Mouse (Mus musculus) embryonic facial prominence, embryonic 11.5 days (tissue): ENCODE results near the gene Pmel. TPM values are rescaled to one million over a fixed set of nuclear protein-coding genes. Genes with fewer than 3 reads are reported as not detected.

Source experiments
- ATAC-seq: fragments of 200-750 bp; cut with Nextera tagmentation; replicated peaks from 2 replicates; pipeline ENCODE4 v1.8.0; 2017; ENCODE audit warnings: low read depth; ENCODE audit not compliant: insufficient number of reproducible peaks, low FRiP score, low TSS enrichment
- DNase-seq: peaks from one replicate; pipeline ENCODE4 v3.0.0-alpha.2; 2015; ENCODE audit warnings: low spot score
- H3K27ac ChIP-seq: fragments of 300-500 bp; sonication (generic); replicated peaks from 2 replicates; pipeline ENCODE4 v1.5.1; 2014; ENCODE audit warnings: mild to moderate bottlenecking, low read depth, low read length, control low read depth
- H3K27me3 ChIP-seq: fragments of 300-500 bp; sonication (generic); 2 replicates; pipeline ENCODE4 v1.6.1; 2014; ENCODE audit warnings: mild to moderate bottlenecking, low read length, moderate library complexity, mixed read lengths; ENCODE audit not compliant: control insufficient read depth, insufficient read depth
- H3K36me3 ChIP-seq: fragments of 300-500 bp; sonication (generic); replicated peaks from 2 replicates; pipeline ENCODE4 v1.6.1; 2014; ENCODE audit warnings: low read depth, mild to moderate bottlenecking, low read length, moderate library complexity, mixed read lengths; ENCODE audit not compliant: control insufficient read depth, insufficient read depth
- H3K4me1 ChIP-seq: fragments of 300-500 bp; sonication (generic); 2 replicates; pipeline ENCODE4 v1.6.1; 2014; ENCODE audit warnings: low read length, mixed read lengths; ENCODE audit not compliant: control insufficient read depth, insufficient read depth
- H3K4me2 ChIP-seq: fragments of 300-500 bp; sonication (generic); 2 replicates; pipeline ENCODE4 v1.6.1; 2014; ENCODE audit warnings: low read depth, mild to moderate bottlenecking, control low read depth, low read length, moderate library complexity
- H3K4me3 ChIP-seq: fragments of 300-500 bp; sonication (generic); 2 replicates; pipeline ENCODE4 v1.5.1; 2014; ENCODE audit warnings: low read depth, low read length, control low read depth
- H3K9ac ChIP-seq: fragments of 300-500 bp; sonication (generic); replicated peaks from 2 replicates; pipeline ENCODE4 v1.6.1; 2014; ENCODE audit warnings: mild to moderate bottlenecking, control low read depth, low read length
- H3K9me3 ChIP-seq: fragments of 300-500 bp; sonication (generic); replicated peaks from 2 replicates; pipeline ENCODE4 v1.6.1; 2016; ENCODE audit warnings: mild to moderate bottlenecking, low read length, inconsistent platforms, mixed read lengths; ENCODE audit not compliant: control insufficient read depth
- WGBS: fragments of 180-500 bp; shearing (Covaris S2); extraction: QIAGEN DNeasy Blood & Tissue Kit; methylation state at CpG from one replicate; pipeline ENCODE4 v1.1.7; 2014; 5-methylcytosine and 5-hydroxymethylcytosine counted together
- polyA plus RNA-seq: library from polyadenylated mRNA; unstranded; fragments of >200 nt; fragmentation: Nextera tagmentation; extraction: Ambion mirVana; gene quantifications from 2 replicates; pipeline ENCODE4 v1.2.1, GENCODE M21; 2014

Pmel gene
- polyA plus RNA-seq, 1 experiment from 2014 or later = 28.7 TPM

DNA sequence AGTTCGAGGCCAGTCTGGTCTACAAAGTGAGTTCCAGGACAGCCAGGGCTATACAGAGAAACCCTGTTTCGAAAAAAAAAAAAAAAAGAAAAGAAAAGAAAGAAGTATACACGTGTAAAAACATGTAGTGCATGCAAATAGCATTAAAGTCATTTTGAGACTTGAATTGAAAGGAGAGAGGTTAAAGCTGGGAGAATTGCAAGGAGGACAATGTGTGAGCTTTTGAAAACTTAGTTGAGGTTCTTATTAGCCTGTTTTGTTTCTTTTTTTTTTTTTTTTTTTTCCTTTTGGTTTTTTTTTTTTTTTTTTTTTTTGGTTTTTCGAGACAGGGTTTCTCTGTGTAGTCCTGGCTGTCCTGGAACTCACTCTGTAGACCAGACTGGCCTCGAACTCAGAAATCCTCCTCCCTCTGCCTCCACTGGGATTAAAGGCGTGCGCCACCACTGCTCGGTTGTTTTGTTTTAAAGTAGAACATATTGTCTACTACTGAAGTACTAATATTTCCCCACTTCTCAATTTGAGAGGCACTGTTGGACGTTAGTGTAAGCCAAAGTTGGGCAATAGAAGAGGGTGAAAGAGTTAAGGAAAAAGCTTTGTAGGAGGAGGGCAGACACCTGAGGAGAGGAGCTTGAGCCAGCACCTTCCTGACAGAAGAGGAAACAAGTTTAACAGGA lies 43.1 kb downstream of the Pmel start:
- Histone ChIP-seq H3K4me2 (peak overlapping the region; percentile 79), H3K36me3 (no peaks in the 10 kb centered on the region), H3K27ac (peak overlapping the region; percentile 97), H3K27me3 (peaks cover 6% of the 10 kb centered on the region), H3K4me1 (peaks cover 4% of the 10 kb centered on the region; the same call in 1 of the 2 replicates), H3K4me3 (peak overlapping the region; percentile 73), H3K9me3 (no peaks in the 10 kb centered on the region), H3K9ac (peak overlapping the region; percentile 83)
- ATAC-seq (no peak), DNase-seq (no peak)
- 33% methylated on average over 9 of the region's 9 CpGs for WGBS

DNA sequence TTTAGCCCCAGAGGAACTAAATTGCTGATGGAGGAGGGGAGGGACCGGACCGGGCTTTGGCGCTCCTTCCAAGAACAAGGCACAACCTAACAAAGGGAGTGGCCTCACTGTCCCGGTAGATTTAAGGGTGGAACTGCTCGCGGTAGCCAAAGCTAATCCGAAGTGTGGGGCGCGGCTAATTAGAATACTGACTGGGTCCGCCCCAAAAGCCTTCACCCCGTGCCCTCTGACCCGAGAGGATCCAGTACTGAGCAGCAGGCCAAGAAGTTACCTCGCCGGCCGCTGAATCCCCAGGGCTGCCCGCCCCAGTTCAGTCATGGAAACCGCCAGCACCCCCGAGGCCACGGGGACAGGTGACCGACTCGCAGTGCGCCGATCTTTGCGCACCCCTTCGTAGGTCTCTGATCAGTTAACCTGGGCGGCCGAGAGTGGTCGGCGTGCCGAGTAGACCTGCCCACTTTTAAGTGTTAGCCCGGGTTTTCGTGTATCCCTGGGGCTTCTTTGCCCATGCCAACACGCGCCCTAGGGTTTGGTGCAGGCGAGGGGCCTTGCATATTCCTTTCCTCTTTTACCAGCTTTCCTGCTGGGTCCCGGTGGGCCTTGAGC lies 43.8 kb downstream of the Pmel start, which contains the start of gene Pym1:
Gene Pym1 (plus strand): TSS at position 244 of the 606 bp plus-strand sequence.
- H3K9me3 ChIP-seq = no peaks in the 10 kb centered on the region
- H3K4me3 ChIP-seq = peak within 1 kb of the TSS; percentile 73
- H3K9ac ChIP-seq = peak within 1 kb of the TSS; percentile 83
- peak within 1 kb of the TSS; percentile 97 for H3K27ac ChIP-seq
- peaks cover under 1% of the 10 kb centered on the region for H3K27me3 ChIP-seq
- H3K4me2 ChIP-seq = peak within 1 kb of the TSS; percentile 79
- 0% methylated on average over 36 of the region's 36 CpGs for WGBS
- H3K36me3 ChIP-seq = no peaks in the 10 kb centered on the region
- peak; percentile 81 for DNase-seq
- peak; percentile 54 for ATAC-seq
- H3K4me1 ChIP-seq = peaks cover 4% of the 10 kb centered on the region; the same call in 1 of the 2 replicates

DNA sequence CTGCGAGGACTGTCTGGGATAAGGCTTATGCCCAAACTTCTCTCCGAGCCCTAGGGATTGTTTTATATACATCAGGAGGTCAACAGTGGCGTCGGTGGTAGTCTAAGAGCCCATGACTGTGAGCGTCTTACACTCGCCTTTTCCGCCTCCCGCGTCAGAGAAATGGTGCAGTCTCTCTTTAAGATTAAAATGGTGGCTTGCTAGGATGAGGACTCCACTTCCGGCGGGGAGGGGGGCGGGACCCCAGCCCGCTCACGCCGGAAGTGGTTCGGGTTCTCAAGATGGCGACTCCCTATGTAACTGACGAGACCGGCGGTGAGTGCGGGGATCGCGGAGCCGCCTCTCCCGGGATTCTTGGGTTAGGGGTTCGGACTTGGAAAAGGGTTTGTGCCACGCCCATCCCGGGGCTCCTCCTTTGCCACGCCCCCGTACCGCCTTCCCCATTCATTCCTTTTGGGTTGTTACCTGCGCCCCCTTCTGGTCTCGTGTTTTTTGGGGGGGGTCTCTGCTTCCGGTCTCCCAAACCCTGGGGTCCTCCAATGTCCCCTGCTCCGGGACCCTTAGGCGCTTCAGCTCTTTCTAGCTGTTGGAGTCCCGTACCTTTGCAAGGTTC lies 44.4 kb downstream of the Pmel start:
- ATAC-seq = peak; percentile 84
- Histone ChIP-seq H3K4me3 (peak overlapping the region; percentile 73), H3K36me3 (no peaks in the 10 kb centered on the region), H3K9me3 (no peaks in the 10 kb centered on the region), H3K9ac (peak overlapping the region; percentile 83), H3K27ac (peak overlapping the region; percentile 97), H3K27me3 (no peaks in the 10 kb centered on the region), H3K4me2 (peak overlapping the region; percentile 79), H3K4me1 (peaks cover 4% of the 10 kb centered on the region; the same call in 1 of the 2 replicates)
- WGBS = 0% methylated on average over 34 of the region's 37 CpGs
- peak; percentile 96 for DNase-seq

Other genes with a start within 250 kb of the Pmel start
- 103 and 109 TPM in 2 replicates for gene Smarcc2, start 244.9 kb upstream of the Pmel start, polyA plus RNA-seq
- gene Myl6, start 210.1 kb upstream of the Pmel start, polyA plus RNA-seq = 678 and 740 TPM in 2 replicates
- gene Myl6b, start 205.5 kb upstream of the Pmel start, polyA plus RNA-seq = 2.3 and 2.9 TPM in 2 replicates
- gene Esyt1, start 178.3 kb upstream of the Pmel start, polyA plus RNA-seq = 12.5 and 15.8 TPM in 2 replicates
- 13.6 and 15.0 TPM in 2 replicates for gene Zc3h10, start 156.4 kb upstream of the Pmel start, polyA plus RNA-seq
- 3,098 and 3,409 TPM in 2 replicates for gene Rpl41, start 154.9 kb upstream of the Pmel start, polyA plus RNA-seq
- 268 and 270 TPM in 2 replicates for gene Pa2g4, start 138.2 kb upstream of the Pmel start, polyA plus RNA-seq
- 10.2 and 10.6 TPM in 2 replicates for gene Erbb3, start 114.5 kb upstream of the Pmel start, polyA plus RNA-seq
- 765 and 782 TPM in 2 replicates for gene Rps26, start 77.4 kb upstream of the Pmel start, polyA plus RNA-seq
- 3.5 and 4.9 TPM in 2 replicates for gene Ikzf4, start 58.2 kb upstream of the Pmel start, polyA plus RNA-seq
- gene Suox, start 30.1 kb upstream of the Pmel start, polyA plus RNA-seq = 12.2 and 15.1 TPM in 2 replicates
- gene Rab5b, start 7.9 kb upstream of the Pmel start, polyA plus RNA-seq = 71.6 and 74.3 TPM in 2 replicates
- gene Cdk2, start 836 bp downstream of the Pmel start, polyA plus RNA-seq = 135 and 146 TPM in 2 replicates
- 5.9 and 8.0 TPM in 2 replicates for gene Dgka, start 40.7 kb downstream of the Pmel start, polyA plus RNA-seq
- 45.9 TPM in 2 replicates for gene Pym1, start 43.7 kb downstream of the Pmel start, polyA plus RNA-seq
- 0.21 and 0.24 TPM in 2 replicates for gene Mmp19, start 86.7 kb downstream of the Pmel start, polyA plus RNA-seq
- 33.8 and 35.0 TPM in 2 replicates for gene Dnajc14, start 99.9 kb downstream of the Pmel start, polyA plus RNA-seq
- 14.2 and 14.8 TPM in 2 replicates for gene Tmem198b, start 100.2 kb downstream of the Pmel start, polyA plus RNA-seq
- gene Sarnp, start 113.1 kb downstream of the Pmel start, polyA plus RNA-seq = 279 and 318 TPM in 2 replicates
- gene Ormdl2, start 117.5 kb downstream of the Pmel start, polyA plus RNA-seq = 47.7 and 48.0 TPM in 2 replicates
- gene Gdf11, start 187.5 kb downstream of the Pmel start, polyA plus RNA-seq = 10.5 and 10.9 TPM in 2 replicates
- gene Cd63, start 196.8 kb downstream of the Pmel start, polyA plus RNA-seq = 324 and 334 TPM in 2 replicates
- gene Rdh5, start 218.7 kb downstream of the Pmel start, polyA plus RNA-seq = 9.2 and 11.4 TPM in 2 replicates
- gene Bloc1s1, start 219.8 kb downstream of the Pmel start, polyA plus RNA-seq = 196 and 213 TPM in 2 replicates
- 2.3 and 2.7 TPM in 2 replicates for gene Itga7, start 229.6 kb downstream of the Pmel start, polyA plus RNA-seq